8 mouse cellular contexts compared by ENCODE assay signal in the genomic region with DNA sequence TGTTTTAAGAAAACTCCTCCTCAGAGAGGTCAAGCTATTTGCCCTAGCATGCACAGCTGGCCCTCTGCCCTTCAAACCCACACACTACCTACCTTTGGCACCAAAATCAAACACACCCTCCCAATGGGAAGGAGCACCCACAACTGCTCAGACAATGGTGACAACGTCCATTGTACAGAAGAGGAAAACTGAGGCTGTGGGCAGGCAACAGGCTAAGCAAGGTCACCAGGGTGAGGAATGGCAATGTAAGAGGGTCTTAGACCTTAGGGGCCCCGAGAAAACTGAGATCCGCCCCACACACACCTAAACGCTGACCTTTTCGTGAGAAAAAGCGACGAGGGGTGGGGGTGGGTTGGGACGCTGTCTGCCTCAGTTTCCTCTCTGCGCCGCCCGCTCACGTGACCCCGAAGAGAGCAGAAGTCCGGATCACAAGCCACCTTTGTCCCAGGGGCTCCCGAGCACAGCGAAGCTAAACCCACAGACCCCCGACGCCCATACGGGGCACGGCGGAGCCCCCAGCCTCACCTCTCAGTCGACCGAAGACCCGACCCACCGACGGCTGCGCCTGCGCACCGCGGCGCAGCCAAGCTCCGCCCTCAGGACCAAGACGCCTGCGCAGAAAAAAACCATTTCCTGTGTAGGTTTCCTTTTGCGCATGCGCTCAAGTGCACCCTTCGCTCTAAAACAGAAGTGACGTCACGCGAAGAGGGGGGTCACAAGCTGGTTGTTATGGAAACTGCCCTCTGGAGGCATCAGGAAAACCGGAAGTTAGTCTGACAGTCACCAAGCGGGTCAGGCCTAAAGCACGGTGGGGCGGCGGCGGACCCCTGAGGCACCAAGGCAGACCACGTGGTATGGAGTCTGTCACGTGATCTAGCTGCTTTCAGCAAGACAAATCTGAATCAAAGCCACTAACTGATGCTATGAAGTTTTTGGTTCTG. TPM values are rescaled to one million over a fixed set of nuclear protein-coding genes. Genes with fewer than 3 reads are reported as not detected.
DNase-seq lines count a peak whose midpoint lies in the region; ATAC-seq lines count a peak whose summit lies in the region.

A gene (minus strand): TSS at position 579 of the 941 bp plus-strand sequence.

- H3K9me3 ChIP-seq in hindbrain, embryonic 12.5 days (replicated peaks): no peaks in the 10 kb centered on the region

- peaks cover 34% of the 10 kb centered on the region for H3K4me1 ChIP-seq in hindbrain, embryonic 12.5 days

- DNase-seq in NIH3T3 (ENCODE audit: low read depth): peak; percentile 100
- DNase-seq in cerebellum, postnatal 10 days: peak; percentile 100
- peak; percentile 100 for DNase-seq in frontal cortex, postnatal 10 days (ENCODE audit: low spot score in 2 of 2)
- DNase-seq in layer of hippocampus, postnatal 14 days (ENCODE audit: low spot score in 2 of 2): peak; percentile 99 to 100
- peak; percentile 100 for DNase-seq in lung, postnatal 14 days
- peak; percentile 99 for DNase-seq in retina, adult 2 months (ENCODE audit: low read depth, low spot score)
- peak; percentile 96 to 97 for DNase-seq in thymus, postnatal 36 days

- H3K27me3 ChIP-seq in hindbrain, embryonic 12.5 days: no peaks in the 10 kb centered on the region

- peak within 1 kb of the TSS; percentile 60; the same call in 1 of the 2 replicates for H3K27ac ChIP-seq in hindbrain, embryonic 12.5 days

- H3K9ac ChIP-seq in hindbrain, embryonic 12.5 days: peak within 1 kb of the TSS; percentile 84

- no peaks in the 10 kb centered on the region; the same call in 1 of the 2 replicates for H3K36me3 ChIP-seq in hindbrain, embryonic 12.5 days

- H3K4me2 ChIP-seq in hindbrain, embryonic 12.5 days (replicated peaks): peak within 1 kb of the TSS; percentile 86

- under 1% methylated on average over 48 of the region's 48 CpGs for WGBS in hindbrain, embryonic 12.5 days

- peak within 1 kb of the TSS; percentile 79 for H3K4me3 ChIP-seq in hindbrain, embryonic 12.5 days

- peak; percentile 93 for ATAC-seq in hindbrain, embryonic 12.5 days (ENCODE audit: low FRiP score)

RNA-seq across cellular contexts. Expression of the gene that starts here (rescaled TPM):
- polyA plus RNA-seq in hindbrain, embryonic 12.5 days (2016; fragmentation: Nextera tagmentation; extraction: Ambion mirVana): 259 and 269 TPM in 2 replicates
- 100 to 1,000 TPM; 169 to 174 TPM for total RNA-seq in layer of hippocampus, postnatal 14 days (2021)

Comparison
In these comparisons a context has a peak if more than half of its experiments do, and no peak if none do; other contexts are left out.
1. Peak in every context shown above with its lines: DNase-seq, ATAC-seq, H3K4me3 ChIP-seq and H3K27ac ChIP-seq.